Mouse (Mus musculus) embryonic fibroblast, embryonic 13.5 days (primary cell): ENCODE data around the gene Tnfrsf13b.

Source experiments
- CTCF ChIP-seq: IDR thresholded peaks from 2 replicates; pipeline ENCODE4 v1.5.1; 2011; ENCODE audit warnings: mild to moderate bottlenecking, control low read depth, low read length, moderate library complexity, borderline replicate concordance; ENCODE audit not compliant: insufficient read depth
- POLR2A ChIP-seq: IDR thresholded peaks from 2 replicates; pipeline ENCODE4 v1.6.1; 2011; ENCODE audit warnings: low read depth, mild to moderate bottlenecking, control low read depth, low read length, moderate library complexity

DNA sequence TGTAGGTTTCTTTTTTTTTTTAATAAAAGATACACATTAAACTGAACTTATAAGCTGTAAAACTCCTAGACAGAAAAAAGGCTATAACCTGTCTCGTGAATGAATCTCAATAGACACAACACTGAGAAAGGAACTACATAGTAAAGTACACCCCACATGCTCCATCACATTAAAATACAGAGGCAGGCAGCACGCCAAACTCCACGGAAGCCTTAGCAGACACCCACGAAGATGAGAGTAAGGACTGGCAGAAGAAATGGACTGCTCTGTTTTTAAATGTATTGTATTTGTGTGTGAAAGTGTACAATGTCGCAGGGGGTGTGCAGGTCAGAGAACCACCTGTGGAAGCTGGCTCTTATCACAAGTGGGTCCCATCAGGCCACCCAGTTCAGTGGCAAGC, 43.6 kb downstream of the Tnfrsf13b start:
- no peak for TF ChIP-seq CTCF
- no peak for TF ChIP-seq POLR2A
